Mouse (Mus musculus): ENCODE results near the gene Sumo3. TPM values are rescaled to one million over a fixed set of nuclear protein-coding genes. Genes with fewer than 3 reads are reported as not detected.

The Sumo3 gene
- total RNA-seq, 4 experiments from 2014 or later: 172 to 216 (median 192) TPM

Small RNAs within 50 kb of the gene (microRNA-seq; reads per million reads assigned to microRNA genes)
- gene Mir1930: 6.9 to 12.8 reads per million in 2 experiments

Other genes starting within 250 kb of the Sumo3 start
- gene Adarb1, start 187.8 kb upstream of the Sumo3 start, total RNA-seq (2022): 100 to 1,000 TPM; 130 to 141 (median 135) TPM
- gene Fam207a, start 90.3 kb upstream of the Sumo3 start, total RNA-seq (2022): 10 to 100 TPM; 26.6 to 32.7 (median 29.5) TPM
- 10 to 100 TPM in 2 of 4 experiments, 1 to 10 TPM in 2; 3.8 to 20.4 (median 8.9) TPM for gene Itgb2, start 75.8 kb upstream of the Sumo3 start, total RNA-seq (2022)
- 10 to 100 TPM; 80.9 to 92.5 (median 89.4) TPM for gene Pttg1ip, start 24.4 kb upstream of the Sumo3 start, total RNA-seq (2022)
- gene Gm49325, start 100 bp downstream of the Sumo3 start, total RNA-seq (2022): 10 to 100 TPM; 17.1 to 31.9 (median 23.8) TPM
- 10 to 100 TPM; 44.8 to 51.1 (median 49.0) TPM for gene Ube2g2, start 16.2 kb downstream of the Sumo3 start, total RNA-seq (2022)
- gene Tspear, start 80.5 kb downstream of the Sumo3 start, total RNA-seq (2022): 1 to 10 TPM in 1 of 4 experiments, under 1 TPM in 3; 0.35 to 1.1 (median 0.74) TPM
- not detected for gene Gm19402, start 84.7 kb downstream of the Sumo3 start, total RNA-seq (2022)
- gene Gm9508, start 91.1 kb downstream of the Sumo3 start, total RNA-seq (2022): not detected
- not detected for gene Gm10272, start 100.5 kb downstream of the Sumo3 start, total RNA-seq (2022)
- gene Gm10024, start 105.4 kb downstream of the Sumo3 start, total RNA-seq (2022): not detected
- not detected for gene Gm10142, start 109.7 kb downstream of the Sumo3 start, total RNA-seq (2022)
- not detected for gene Krtap12-1, start 114.5 kb downstream of the Sumo3 start, total RNA-seq (2022)
- not detected for gene Gm10100, start 120.4 kb downstream of the Sumo3 start, total RNA-seq (2022)
- gene Gm18596, start 136.5 kb downstream of the Sumo3 start, total RNA-seq (2022): not detected
- not detected for gene Gm9736, start 145.3 kb downstream of the Sumo3 start, total RNA-seq (2022)
- gene Gm3233, start 153.6 kb downstream of the Sumo3 start, total RNA-seq (2022): not detected
- not detected for gene Gm3238, start 165.2 kb downstream of the Sumo3 start, total RNA-seq (2022)
- gene Gm7138, start 170.8 kb downstream of the Sumo3 start, total RNA-seq (2022): not detected
- gene Gm3250, start 176.4 kb downstream of the Sumo3 start, total RNA-seq (2022): not detected
- not detected for gene Gm7137, start 182.1 kb downstream of the Sumo3 start, total RNA-seq (2022)
- not detected for gene Gm9639, start 189.0 kb downstream of the Sumo3 start, total RNA-seq (2022)
- not detected for gene Gm19668, start 193.0 kb downstream of the Sumo3 start, total RNA-seq (2022)
- not detected for gene Gm9507, start 205.7 kb downstream of the Sumo3 start, total RNA-seq (2022)
- not detected for gene Gm2696, start 208.6 kb downstream of the Sumo3 start, total RNA-seq (2022)
- gene Krtap10-4, start 221.0 kb downstream of the Sumo3 start, total RNA-seq (2022): not detected
- not detected for gene Krtap10-10, start 229.8 kb downstream of the Sumo3 start, total RNA-seq (2022)
- gene Gm36176, start 240.7 kb downstream of the Sumo3 start, total RNA-seq (2022): not detected
- gene Gm10318, start 246.8 kb downstream of the Sumo3 start, total RNA-seq (2022): not detected

Measured in left cerebral cortex, adult 8-10 months (tissue).